In the genomic region with DNA sequence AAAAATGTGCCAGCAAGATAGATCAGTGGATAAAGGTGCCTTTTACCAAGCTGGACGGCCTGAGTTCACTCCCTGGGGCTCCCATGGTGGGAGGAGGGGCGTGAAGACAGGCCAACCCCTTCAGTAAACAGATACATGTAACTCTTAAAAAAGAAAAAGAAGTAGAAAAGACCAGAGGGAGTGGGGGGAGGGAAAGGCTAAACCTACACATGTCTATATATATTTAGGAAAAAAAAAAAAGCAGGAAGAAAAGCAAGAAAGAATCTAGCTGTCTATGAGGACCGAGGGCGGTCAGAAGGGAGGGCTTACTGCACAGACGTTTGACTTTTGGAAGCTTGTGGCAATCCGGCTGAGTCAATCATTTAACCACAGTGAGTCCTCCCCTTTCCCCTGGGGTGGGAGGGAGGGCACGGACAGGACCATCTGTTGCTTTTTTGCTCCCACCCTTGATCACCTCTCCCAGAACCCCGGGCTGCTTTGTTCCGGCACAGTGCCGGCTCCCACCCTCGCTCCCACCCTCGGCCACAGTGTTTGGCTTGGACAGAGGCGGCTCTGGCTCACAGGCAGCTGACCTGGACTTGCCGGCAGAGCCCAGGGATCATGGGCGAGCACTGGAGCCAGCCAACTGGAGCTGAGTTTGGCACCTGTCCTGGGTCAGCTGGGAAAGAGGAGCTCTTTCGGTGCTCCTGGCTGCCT, we compare ENCODE assay signal across 8 mouse cellular contexts. TPM values are rescaled to one million over a fixed set of nuclear protein-coding genes. Genes with fewer than 3 reads are reported as not detected.
DNase-seq lines count a peak whose midpoint lies in the region; ATAC-seq and TF ChIP-seq lines count a peak whose summit lies in the region.

No protein-coding gene starts in this region.

- ATAC-seq in forebrain, embryonic 14.5 days, result no peak

- peak overlapping the region; percentile 12; the same call in 1 of the 2 replicates for H3K4me2 ChIP-seq in forebrain, embryonic 14.5 days (ENCODE audit: low read length)

- no peaks in the 10 kb centered on the region for H3K27me3 ChIP-seq in forebrain, embryonic 14.5 days (replicated peaks; ENCODE audit: control insufficient read depth, insufficient read depth, low read length)

- 22% methylated on average over 16 of the region's 16 CpGs for WGBS in forebrain, embryonic 14.5 days

- peaks cover 6 to 37% of the 10 kb centered on the region in 2 experiments for H3K4me1 ChIP-seq in ES-E14 (ENCODE audit: control insufficient read depth in 2 of 2, insufficient read depth in 2 of 2, low read length in 2 of 2, poor library complexity in 1 of 2)
- peaks cover 24% of the 10 kb centered on the region for H3K4me1 ChIP-seq in forebrain, embryonic 14.5 days (ENCODE audit: control insufficient read depth, insufficient read depth, low read length)

- H3K9ac ChIP-seq in ES-E14 (ENCODE audit: insufficient read depth, low read depth, low read length, poor library complexity, severe bottlenecking), result peak overlapping the region; percentile 44; the same call in 1 of the 2 replicates
- no peak overlapping the region for H3K9ac ChIP-seq in forebrain, embryonic 14.5 days (ENCODE audit: low read length)

- intact Hi-C loops in heart, postnatal 14 days (cut with DNase I), result no loop called here

- peaks cover 3% of the 10 kb centered on the region; the same call in 1 of the 2 replicates for H3K36me3 ChIP-seq in ES-E14 (ENCODE audit: control insufficient read depth, insufficient read depth, low read length, poor library complexity, severe bottlenecking)
- peaks cover 7% of the 10 kb centered on the region for H3K36me3 ChIP-seq in forebrain, embryonic 14.5 days (ENCODE audit: control insufficient read depth, insufficient read depth, low read length)

- DNase-seq in ES-E14 (ENCODE audit: low read depth, low spot score), result no peak
- DNase-seq in cerebellum, adult 11 months, result peak; percentile 78
- DNase-seq in forebrain, embryonic 14.5 days (ENCODE audit: low spot score), result peak; percentile 41
- DNase-seq in heart, postnatal 14 days, result peak; percentile 78
- DNase-seq in kidney, postnatal 36 days, result peak; percentile 91 to 93
- peak; percentile 51 for DNase-seq in lung, postnatal 25 days (ENCODE audit: low spot score)
- peak; percentile 37 for DNase-seq in retina, postnatal 7 days (ENCODE audit: low read depth, low spot score)
- no peak for DNase-seq in thymus, postnatal 4 days

- no peak overlapping the region; the same call in 1 of the 2 replicates for H3K27ac ChIP-seq in ES-E14 (ENCODE audit: insufficient read depth, low read depth, low read length, poor library complexity, severe bottlenecking)
- peak overlapping the region; percentile 39; the same call in 1 of the 2 replicates for H3K27ac ChIP-seq in forebrain, embryonic 14.5 days (ENCODE audit: low read depth, low read length)

- H3K4me3 ChIP-seq in ES-E14 (ENCODE audit: insufficient read depth in 1 of 2, low read depth in 1 of 2, low read length in 2 of 2, poor library complexity in 1 of 2, severe bottlenecking in 1 of 2), result 0 out of 4 replicates have a peak overlapping the region, but pooled peaks of 1 of the 2 experiments have one; percentile 0
- H3K4me3 ChIP-seq in forebrain, embryonic 14.5 days (ENCODE audit: low read depth, low read length), result no peak overlapping the region

- in situ Hi-C loops in ES-E14 (cut with MboI; ENCODE audit: low sequenced_read_pairs in 2 of 2, unreplicated experiment in 2 of 2), result no loop called here

- H3K9me3 ChIP-seq in ES-E14 (ENCODE audit: control insufficient read depth, insufficient read depth, low read depth, low read length), result no peaks in the 10 kb centered on the region
- H3K9me3 ChIP-seq in forebrain, embryonic 14.5 days (replicated peaks; ENCODE audit: control insufficient read depth, low read length), result no peaks in the 10 kb centered on the region

TF ChIP-seq in ES-E14, 5 proteins besides CTCF, POLR2A, EP300 and RAD21:
- TF ChIP-seq CHD2 (IDR thresholded peaks at IDR 0.05; ENCODE audit: low read depth, low read length) (no peak), ZNF384 (IDR thresholded peaks at IDR 0.05; ENCODE audit: low read depth, low read length) (no peak), HCFC1 (IDR thresholded peaks at IDR 0.05; ENCODE audit: borderline replicate concordance, insufficient read depth, low read length) (no peak)

RNA-seq across cellular contexts. Expression of a gene that starts 27.7 kb away (rescaled TPM):
- 14.2 and 14.9 TPM in 2 replicates for total RNA-seq in ES-E14 (2012; rRNA removed)
- polyA plus RNA-seq in forebrain, embryonic 14.5 days (2014; fragmentation: Nextera tagmentation; extraction: Ambion mirVana), result 10.5 and 13.3 TPM in 2 replicates
- 10 to 100 TPM; 34.1 to 39.0 TPM for total RNA-seq in heart, postnatal 14 days (2021)

RNA-seq across cellular contexts. Expression of a gene that starts 28.1 kb away (rescaled TPM):
- 0.16 TPM in 1 of 2 replicates, not detected in the other for total RNA-seq in ES-E14 (2012; rRNA removed)
- 2.0 and 2.4 TPM in 2 replicates for polyA plus RNA-seq in forebrain, embryonic 14.5 days (2014; fragmentation: Nextera tagmentation; extraction: Ambion mirVana)
- under 1 TPM in 1 of 2 experiments, not detected in 1; 0.15 TPM for total RNA-seq in heart, postnatal 14 days (2021)

RNA-seq across cellular contexts. Expression of a gene that starts 49.8 kb away (rescaled TPM):
- 20.5 and 34.5 TPM in 2 replicates for total RNA-seq in ES-E14 (2012; rRNA removed)
- polyA plus RNA-seq in forebrain, embryonic 14.5 days (2014; fragmentation: Nextera tagmentation; extraction: Ambion mirVana), result 0.67 and 1.5 TPM in 2 replicates
- 10 to 100 TPM in 1 of 2 experiments, 1 to 10 TPM in 1; 8.7 to 16.4 TPM for total RNA-seq in heart, postnatal 14 days (2021)

RNA-seq across cellular contexts. Expression of a gene that starts 51.6 kb away (rescaled TPM):
- total RNA-seq in ES-E14 (2012; rRNA removed), result 20.6 and 23.7 TPM in 2 replicates
- 15.9 and 18.3 TPM in 2 replicates for polyA plus RNA-seq in forebrain, embryonic 14.5 days (2014; fragmentation: Nextera tagmentation; extraction: Ambion mirVana)
- 10 to 100 TPM; 15.1 to 18.3 TPM for total RNA-seq in heart, postnatal 14 days (2021)

RNA-seq across cellular contexts. Expression of a gene that starts 51.8 kb away (rescaled TPM):
- total RNA-seq in ES-E14 (2012; rRNA removed), result 90.7 and 108 TPM in 2 replicates
- polyA plus RNA-seq in forebrain, embryonic 14.5 days (2014; fragmentation: Nextera tagmentation; extraction: Ambion mirVana), result 26.9 and 33.1 TPM in 2 replicates
- 10 to 100 TPM; 20.4 to 22.5 TPM for total RNA-seq in heart, postnatal 14 days (2021)

Comparison
In these comparisons a context has a peak if more than half of its experiments do, and no peak if none do; other contexts are left out.
1. DNase-seq: peak in cerebellum, adult 11 months (single experiment), forebrain, embryonic 14.5 days (single experiment), heart, postnatal 14 days (2 of 2), kidney, postnatal 36 days (2 of 2), lung, postnatal 25 days (single experiment) and retina, postnatal 7 days (single experiment); none in ES-E14 (single experiment) and thymus, postnatal 4 days (single experiment).